Mouse (Mus musculus): ENCODE data around the gene Bicc1. TPM values are rescaled to one million over a fixed set of nuclear protein-coding genes. Genes with fewer than 3 reads are reported as not detected.
A peak's percentile ranks its signal among the peaks of the same experiment; 100 is the strongest.

Bicc1 gene
- total and polyA plus RNA-seq, 2 experiments from 2014 or later: 4.9 to 6.5 TPM

DNA sequence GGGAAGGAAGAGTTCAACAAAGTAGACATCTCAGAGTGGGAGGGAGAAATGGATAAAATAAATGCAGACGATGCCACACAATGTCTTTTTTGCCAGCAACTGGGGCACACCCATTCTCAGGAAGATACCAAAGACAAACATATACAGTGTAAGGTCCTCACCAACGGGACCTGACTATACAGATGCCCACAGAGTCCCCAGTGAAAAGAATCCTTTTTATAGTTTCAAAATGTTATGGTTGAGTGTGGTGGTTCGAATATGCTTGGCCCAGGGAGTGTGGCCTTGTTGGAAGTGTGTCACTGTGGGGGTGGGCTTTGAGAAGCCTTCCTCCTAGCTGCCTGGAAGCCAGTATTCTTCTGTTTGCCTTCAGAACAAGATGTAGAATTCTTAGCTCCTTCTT lies 223.5 kb downstream of the Bicc1 start:
- ATAC-seq (ENCODE audit: low FRiP score) (no peak), DNase-seq (ENCODE audit: low spot score) (no peak)
- Histone ChIP-seq H3K9me3 (ENCODE audit: low read length) (no peaks in the 10 kb centered on the region), H3K4me2 (ENCODE audit: low read depth, low read length, poor library complexity, severe bottlenecking) (no peak overlapping the region), H3K27ac (ENCODE audit: low read depth, low read length) (no peak overlapping the region), H3K4me3 (ENCODE audit: low read depth, low read length) (no peak overlapping the region), H3K27me3 (ENCODE audit: insufficient read depth, low read length) (no peaks in the 10 kb centered on the region), H3K36me3 (ENCODE audit: insufficient read depth, low read length) (peaks cover 6% of the 10 kb centered on the region; the same call in 1 of the 2 replicates), H3K9ac (replicated peaks; ENCODE audit: low read length, poor library complexity, severe bottlenecking) (no peak overlapping the region), H3K4me1 (ENCODE audit: insufficient read depth, low read length) (no peaks in the 10 kb centered on the region)
- TF ChIP-seq CTCF (IDR thresholded peaks at IDR 0.05): no peak
- WGBS: 90% methylated on average over 3 of the region's 3 CpGs

DNA sequence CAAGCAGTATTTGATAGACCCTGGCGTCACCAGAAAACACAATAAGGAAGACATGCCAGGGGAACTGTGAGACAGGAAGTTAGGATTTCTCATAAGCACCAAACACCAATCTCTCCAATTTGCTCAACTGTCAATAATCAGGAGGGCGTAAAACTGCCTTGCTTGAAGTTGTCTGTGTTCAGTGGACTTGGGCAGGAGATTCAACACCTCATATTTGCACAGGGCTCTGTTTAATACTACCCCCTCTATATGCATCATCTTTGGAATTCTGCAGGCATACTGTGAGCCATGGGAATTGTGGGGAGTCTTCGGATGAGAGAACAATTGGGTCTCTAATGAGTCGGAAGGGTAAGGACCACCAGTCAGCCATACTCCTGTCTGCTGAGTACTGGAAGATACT lies 233.4 kb downstream of the Bicc1 start:
- 88% methylated on average over 4 of the region's 4 CpGs for WGBS
- no peak for TF ChIP-seq CTCF (IDR thresholded peaks at IDR 0.05)
- H3K4me1 ChIP-seq (ENCODE audit: insufficient read depth, low read length): no peaks in the 10 kb centered on the region
- H3K36me3 ChIP-seq (ENCODE audit: insufficient read depth, low read length): no peaks in the 10 kb centered on the region; the same call in 1 of the 2 replicates
- H3K27me3 ChIP-seq (ENCODE audit: insufficient read depth, low read length): no peaks in the 10 kb centered on the region
- DNase-seq (ENCODE audit: low spot score) (no peak), ATAC-seq (ENCODE audit: low FRiP score) (no peak)
- H3K27ac ChIP-seq (ENCODE audit: low read depth, low read length): no peak overlapping the region
- no peak overlapping the region for H3K9ac ChIP-seq (replicated peaks; ENCODE audit: low read length, poor library complexity, severe bottlenecking)
- H3K4me2 ChIP-seq (ENCODE audit: low read depth, low read length, poor library complexity, severe bottlenecking): no peak overlapping the region
- no peaks in the 10 kb centered on the region; the same call in 1 of the 2 replicates for H3K9me3 ChIP-seq (ENCODE audit: low read length)
- no peak overlapping the region for H3K4me3 ChIP-seq (ENCODE audit: low read depth, low read length)

DNA sequence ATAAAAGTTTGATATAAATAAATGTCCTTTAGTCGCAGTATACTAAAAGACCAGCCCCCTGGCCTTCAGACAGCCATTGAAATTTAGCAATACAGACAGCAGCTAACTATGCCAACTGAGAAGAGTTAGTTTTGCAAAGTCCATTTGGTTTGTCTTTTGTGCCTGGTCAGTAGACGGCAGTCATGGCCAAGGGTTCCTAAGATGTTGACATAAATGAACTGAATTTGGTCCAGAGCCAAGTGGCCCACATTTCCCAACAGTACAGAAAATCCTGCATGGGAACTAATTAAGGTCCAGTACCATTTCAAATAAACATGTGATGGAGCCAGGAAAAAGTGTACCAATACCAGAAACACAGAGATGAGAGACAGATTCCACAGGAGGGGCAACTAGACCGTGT lies 235.2 kb downstream of the Bicc1 start:
- WGBS: 74% methylated on average over 3 of the region's 3 CpGs
- Histone ChIP-seq H3K27me3 (ENCODE audit: insufficient read depth, low read length) (no peaks in the 10 kb centered on the region), H3K4me3 (ENCODE audit: low read depth, low read length) (no peak overlapping the region), H3K27ac (ENCODE audit: low read depth, low read length) (no peak overlapping the region), H3K4me2 (ENCODE audit: low read depth, low read length, poor library complexity, severe bottlenecking) (no peak overlapping the region), H3K9me3 (ENCODE audit: low read length) (no peaks in the 10 kb centered on the region), H3K4me1 (ENCODE audit: insufficient read depth, low read length) (no peaks in the 10 kb centered on the region), H3K36me3 (ENCODE audit: insufficient read depth, low read length) (no peaks in the 10 kb centered on the region; the same call in 1 of the 2 replicates), H3K9ac (replicated peaks; ENCODE audit: low read length, poor library complexity, severe bottlenecking) (no peak overlapping the region)
- no peak for ATAC-seq (ENCODE audit: low FRiP score)
- TF ChIP-seq CTCF (IDR thresholded peaks at IDR 0.05): no peak
- DNase-seq (ENCODE audit: low spot score): peak; percentile 35

DNA sequence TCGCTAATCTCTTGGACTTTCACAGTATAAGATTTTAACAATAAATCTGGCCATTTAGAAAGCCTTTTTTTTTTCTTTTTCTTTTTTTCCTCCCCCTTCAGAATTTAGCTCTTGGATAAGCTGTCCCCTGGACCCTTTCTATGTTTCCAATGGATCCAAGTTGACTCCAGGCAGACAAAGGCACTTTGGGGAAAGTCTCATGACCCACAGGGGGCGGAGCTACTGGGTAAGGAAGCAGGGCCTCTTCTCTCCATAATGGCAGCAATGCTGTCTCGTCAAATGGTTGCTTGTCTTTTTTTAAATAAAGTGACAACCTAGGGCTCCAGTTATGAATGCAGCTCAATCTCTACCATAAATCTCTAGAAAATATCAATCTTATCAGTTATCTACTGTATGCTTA lies 235.6 kb downstream of the Bicc1 start:
- Histone ChIP-seq H3K4me2 (ENCODE audit: low read depth, low read length, poor library complexity, severe bottlenecking) (no peak overlapping the region), H3K36me3 (ENCODE audit: insufficient read depth, low read length) (no peaks in the 10 kb centered on the region), H3K9ac (replicated peaks; ENCODE audit: low read length, poor library complexity, severe bottlenecking) (no peak overlapping the region), H3K4me1 (ENCODE audit: insufficient read depth, low read length) (no peaks in the 10 kb centered on the region), H3K27ac (ENCODE audit: low read depth, low read length) (no peak overlapping the region), H3K4me3 (ENCODE audit: low read depth, low read length) (no peak overlapping the region), H3K27me3 (ENCODE audit: insufficient read depth, low read length) (no peaks in the 10 kb centered on the region), H3K9me3 (ENCODE audit: low read length) (no peaks in the 10 kb centered on the region)
- TF ChIP-seq CTCF (IDR thresholded peaks at IDR 0.05): no peak
- 90% methylated on average over 3 of the region's 3 CpGs for WGBS
- no peak for ATAC-seq (ENCODE audit: low FRiP score)
- DNase-seq (ENCODE audit: low spot score): no peak

DNA sequence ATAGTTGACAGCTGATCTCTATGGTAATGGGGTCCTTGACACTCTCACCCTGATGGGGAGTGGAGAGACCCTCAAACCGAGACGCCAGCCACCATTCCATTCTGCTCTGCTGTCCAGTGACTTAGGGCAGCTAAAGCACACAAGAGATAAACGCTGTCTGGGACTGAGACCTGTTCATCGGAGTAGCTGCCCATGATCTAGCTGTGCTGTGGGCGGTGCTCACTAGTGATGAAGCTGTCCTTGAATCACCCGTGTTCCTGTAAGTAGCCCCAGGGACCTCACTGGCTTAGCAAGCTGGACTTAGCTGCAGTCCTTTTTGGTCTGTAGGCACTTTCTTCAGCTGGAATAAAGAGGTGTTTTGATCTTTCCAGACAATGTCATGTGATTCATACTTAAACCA lies 238.0 kb downstream of the Bicc1 start:
- Histone ChIP-seq H3K36me3 (ENCODE audit: insufficient read depth, low read length) (no peaks in the 10 kb centered on the region), H3K4me1 (ENCODE audit: insufficient read depth, low read length) (no peaks in the 10 kb centered on the region), H3K27ac (ENCODE audit: low read depth, low read length) (no peak overlapping the region), H3K4me2 (ENCODE audit: low read depth, low read length, poor library complexity, severe bottlenecking) (no peak overlapping the region), H3K9me3 (ENCODE audit: low read length) (no peaks in the 10 kb centered on the region), H3K9ac (replicated peaks; ENCODE audit: low read length, poor library complexity, severe bottlenecking) (no peak overlapping the region), H3K27me3 (ENCODE audit: insufficient read depth, low read length) (no peaks in the 10 kb centered on the region), H3K4me3 (ENCODE audit: low read depth, low read length) (no peak overlapping the region)
- WGBS: 91% methylated on average over 6 of the region's 6 CpGs
- no peak for TF ChIP-seq CTCF (IDR thresholded peaks at IDR 0.05)
- ATAC-seq (ENCODE audit: low FRiP score) (no peak), DNase-seq (ENCODE audit: low spot score) (no peak)

DNA sequence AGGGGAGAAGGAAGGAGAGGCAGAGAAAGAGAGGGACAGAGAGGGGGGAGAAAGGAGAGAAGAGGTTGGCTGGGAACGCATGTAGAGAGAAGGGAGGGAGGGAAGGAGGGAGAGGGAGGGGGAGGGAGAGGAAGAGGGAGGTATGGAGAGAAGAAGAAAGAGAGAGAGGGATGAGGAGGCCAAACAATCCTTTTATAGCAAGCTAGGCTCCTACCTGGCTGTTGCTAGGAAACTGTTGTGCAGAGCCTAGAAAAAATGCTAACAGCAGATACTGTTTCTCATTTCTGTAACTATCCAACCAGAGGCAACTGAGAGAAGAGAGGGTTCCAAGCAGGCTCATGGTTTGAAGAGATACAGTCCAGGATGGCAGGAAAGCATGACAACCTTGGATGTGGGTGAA lies 239.6 kb downstream of the Bicc1 start:
- no peaks in the 10 kb centered on the region for H3K36me3 ChIP-seq (ENCODE audit: insufficient read depth, low read length)
- no peaks in the 10 kb centered on the region for H3K9me3 ChIP-seq (ENCODE audit: low read length)
- no peaks in the 10 kb centered on the region for H3K4me1 ChIP-seq (ENCODE audit: insufficient read depth, low read length)
- no peaks in the 10 kb centered on the region for H3K27me3 ChIP-seq (ENCODE audit: insufficient read depth, low read length)
- H3K9ac ChIP-seq (replicated peaks; ENCODE audit: low read length, poor library complexity, severe bottlenecking): no peak overlapping the region
- no peak for TF ChIP-seq CTCF (IDR thresholded peaks at IDR 0.05)
- H3K4me3 ChIP-seq (ENCODE audit: low read depth, low read length): no peak overlapping the region
- ATAC-seq (ENCODE audit: low FRiP score) (no peak), DNase-seq (ENCODE audit: low spot score) (peak; percentile 38)
- no peak overlapping the region for H3K4me2 ChIP-seq (ENCODE audit: low read depth, low read length, poor library complexity, severe bottlenecking)
- H3K27ac ChIP-seq (ENCODE audit: low read depth, low read length): peak overlapping the region; percentile 65
- WGBS: 28% methylated on average over 1 of the region's 1 CpGs

Measured in midbrain, postnatal 0 days (tissue).